Mouse (Mus musculus) forebrain, embryonic 16.5 days (tissue): Measurements from ENCODE around the gene Letm1. TPM values are rescaled to one million over a fixed set of nuclear protein-coding genes. Genes with fewer than 3 reads are reported as not detected.
A peak's percentile ranks its signal among the peaks of the same experiment; 100 is the strongest.

Source experiments
- ATAC-seq: fragments of 200-750 bp; cut with Nextera tagmentation; 2 replicates; pipeline ENCODE4 v1.8.0; 2017; ENCODE audit warnings: mild to moderate bottlenecking, moderate library complexity
- H3K27ac ChIP-seq: fragments of 300-500 bp; sonication (generic); 2 replicates; pipeline ENCODE4 v1.5.1; 2014; ENCODE audit warnings: low read length, control low read depth
- H3K27me3 ChIP-seq: fragments of 300-500 bp; sonication (generic); replicated peaks from 2 replicates; pipeline ENCODE4 v1.6.1; 2014; ENCODE audit warnings: low read length; ENCODE audit not compliant: control insufficient read depth, insufficient read depth
- H3K36me3 ChIP-seq: fragments of 300-500 bp; sonication (generic); 2 replicates; pipeline ENCODE4 v1.6.1; 2014; ENCODE audit not compliant: control insufficient read depth, insufficient read depth
- H3K4me1 ChIP-seq: fragments of 300-500 bp; sonication (generic); replicated peaks from 2 replicates; pipeline ENCODE4 v1.6.1; 2014; ENCODE audit warnings: low read length; ENCODE audit not compliant: control insufficient read depth, insufficient read depth
- H3K4me2 ChIP-seq: fragments of 300-500 bp; sonication (generic); 2 replicates; pipeline ENCODE4 v1.6.1; 2014; ENCODE audit warnings: mild to moderate bottlenecking, low read length, control low read depth
- H3K4me3 ChIP-seq: fragments of 300-500 bp; sonication (generic); replicated peaks from 2 replicates; pipeline ENCODE4 v1.5.1; 2014; ENCODE audit warnings: mild to moderate bottlenecking, low read length, control low read depth
- H3K9ac ChIP-seq: fragments of 300-500 bp; sonication (generic); replicated peaks from 2 replicates; pipeline ENCODE4 v1.6.1; 2014; ENCODE audit warnings: low read depth, low read length, control low read depth
- H3K9me3 ChIP-seq: fragments of 300-500 bp; sonication (generic); 2 replicates; pipeline ENCODE4 v1.6.1; 2016; ENCODE audit warnings: low read length; ENCODE audit not compliant: control insufficient read depth
- WGBS: fragments of 180-500 bp; shearing (Covaris S2); extraction: QIAGEN DNeasy Blood & Tissue Kit; methylation state at CpG from one replicate; pipeline ENCODE4 v1.1.7; 2014; 5-methylcytosine and 5-hydroxymethylcytosine counted together
- polyA plus RNA-seq: library from polyadenylated mRNA; unstranded; fragments of >200 nt; fragmentation: Nextera tagmentation; extraction: Ambion mirVana; gene quantifications from 2 replicates; pipeline ENCODE4 v1.2.1, GENCODE M21; 2015

The Letm1 gene
- polyA plus RNA-seq, 1 experiment from 2014 or later = 68.1 TPM

GRCm38 (mm10) chr5:33781964-33782344 is 663 bp downstream of the Letm1 start:
- peak overlapping the region; percentile 80 for H3K4me3 ChIP-seq
- H3K4me2 ChIP-seq = peak overlapping the region; percentile 77
- H3K9me3 ChIP-seq = no peaks in the 10 kb centered on the region
- H3K27me3 ChIP-seq = no peaks in the 10 kb centered on the region
- no peak for ATAC-seq
- WGBS = 5% methylated on average over 11 of the region's 11 CpGs
- H3K9ac ChIP-seq = peak overlapping the region; percentile 90
- H3K27ac ChIP-seq = no peak overlapping the region; the same call in 1 of the 2 replicates
- peaks cover 4% of the 10 kb centered on the region; the same call in 1 of the 2 replicates for H3K36me3 ChIP-seq
- peaks cover 16% of the 10 kb centered on the region for H3K4me1 ChIP-seq

- H3K9ac ChIP-seq = no peak overlapping the region
- no peak overlapping the region for H3K4me3 ChIP-seq
- H3K4me2 ChIP-seq = no peak overlapping the region
- peaks cover 11% of the 10 kb centered on the region for H3K4me1 ChIP-seq
- no peak overlapping the region for H3K27ac ChIP-seq
- H3K27me3 ChIP-seq = no peaks in the 10 kb centered on the region
- no peaks in the 10 kb centered on the region for H3K9me3 ChIP-seq
- ATAC-seq = no peak
- peaks cover 7% of the 10 kb centered on the region; the same call in 1 of the 2 replicates for H3K36me3 ChIP-seq
These were observed 5.4 kb downstream of the Letm1 start for GRCm38 (mm10) chr5:33777195-33777594.

DNA sequence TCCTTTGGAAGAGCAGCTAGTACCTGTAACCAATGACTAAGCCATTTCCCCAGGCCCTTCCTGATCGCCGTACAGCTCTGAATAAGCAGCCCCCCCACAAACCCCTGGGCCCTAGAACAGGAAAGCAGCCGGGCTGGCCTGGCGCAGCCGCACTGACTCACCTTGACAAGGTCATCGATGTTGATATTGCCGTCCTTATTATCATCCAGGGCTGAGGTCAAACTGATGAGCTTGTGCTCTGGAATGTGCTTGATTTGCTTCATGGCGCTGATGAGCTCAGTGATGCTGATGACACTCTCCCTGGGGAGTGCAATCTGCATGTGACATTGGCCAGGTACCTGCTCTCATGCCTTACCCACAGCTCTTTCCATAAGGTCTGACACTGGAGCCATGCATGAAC is 39.1 kb downstream of the Letm1 start:
- 96% methylated on average over 8 of the region's 8 CpGs for WGBS

DNA sequence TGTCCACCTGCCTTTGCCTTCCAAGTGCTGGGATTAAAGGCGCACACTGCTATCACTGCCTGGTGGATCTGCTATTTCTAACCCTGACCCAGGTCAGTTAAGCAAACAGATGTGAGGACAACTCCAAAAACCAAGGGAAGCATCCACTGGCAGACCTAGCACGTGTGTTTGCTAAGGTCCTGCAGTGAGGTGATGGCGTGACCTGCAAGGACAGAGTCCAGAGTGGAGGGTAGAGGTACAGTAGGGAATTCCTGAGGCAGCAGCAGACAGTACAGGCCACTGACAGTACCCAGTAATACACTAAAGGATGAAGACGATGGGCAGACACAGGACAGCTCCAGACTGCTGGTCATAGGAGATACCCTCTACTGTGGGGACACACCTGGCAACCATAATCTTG is 42.1 kb downstream of the Letm1 start:
- no peak overlapping the region for H3K4me2 ChIP-seq
- H3K27me3 ChIP-seq = no peaks in the 10 kb centered on the region
- peaks cover 3% of the 10 kb centered on the region for H3K36me3 ChIP-seq
- no peak overlapping the region for H3K4me3 ChIP-seq
- H3K4me1 ChIP-seq = no peaks in the 10 kb centered on the region
- WGBS = 90% methylated on average over 4 of the region's 4 CpGs
- no peaks in the 10 kb centered on the region for H3K9me3 ChIP-seq
- no peak overlapping the region for H3K9ac ChIP-seq
- no peak overlapping the region for H3K27ac ChIP-seq
- no peak for ATAC-seq

More for the DNA sequence above, 39.1 kb downstream of the Letm1 start:
- no peak for ATAC-seq
- Histone ChIP-seq H3K9ac (no peak overlapping the region), H3K27ac (no peak overlapping the region), H3K9me3 (no peaks in the 10 kb centered on the region), H3K27me3 (no peaks in the 10 kb centered on the region), H3K4me3 (no peak overlapping the region), H3K4me1 (no peaks in the 10 kb centered on the region), H3K36me3 (peaks cover 23% of the 10 kb centered on the region), H3K4me2 (no peak overlapping the region)

DNA sequence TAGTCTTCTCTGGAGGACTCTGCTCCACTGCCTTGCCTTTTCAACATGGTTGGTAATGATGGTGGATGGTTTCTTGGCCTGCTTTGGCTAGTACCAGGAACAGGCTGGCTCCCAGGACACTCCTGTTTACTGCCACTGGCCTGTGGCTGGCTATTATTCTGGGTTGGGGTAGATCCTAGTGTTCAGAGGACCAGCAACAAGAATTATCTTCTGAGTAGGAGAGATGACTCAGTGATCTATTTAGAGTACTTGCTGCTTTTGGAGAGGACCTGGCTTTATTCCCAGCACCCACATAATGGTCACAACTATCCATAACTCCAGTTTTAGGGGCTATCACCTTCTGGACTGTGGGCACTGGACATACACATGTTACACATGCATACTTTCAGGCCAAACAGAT is 44.3 kb downstream of the Letm1 start:
- ATAC-seq = no peak
- H3K36me3 ChIP-seq = peaks cover 1% of the 10 kb centered on the region

GRCm38 (mm10) chr5:33737903-33738321 is 44.7 kb downstream of the Letm1 start:
- Histone ChIP-seq H3K4me2 (no peak overlapping the region), H3K27ac (no peak overlapping the region), H3K4me1 (no peaks in the 10 kb centered on the region), H3K36me3 (no peaks in the 10 kb centered on the region; the same call in none of the 2 replicates), H3K4me3 (no peak overlapping the region), H3K9me3 (no peaks in the 10 kb centered on the region), H3K27me3 (no peaks in the 10 kb centered on the region), H3K9ac (no peak overlapping the region)
- peak; percentile 42; the same call in 1 of the 2 replicates for ATAC-seq
- WGBS = 11% methylated on average over 7 of the region's 7 CpGs

More for the DNA sequence above, 44.3 kb downstream of the Letm1 start:
- Histone ChIP-seq H3K4me1 (no peaks in the 10 kb centered on the region), H3K9ac (no peak overlapping the region), H3K4me3 (no peak overlapping the region), H3K9me3 (no peaks in the 10 kb centered on the region), H3K27me3 (no peaks in the 10 kb centered on the region), H3K4me2 (no peak overlapping the region), H3K27ac (no peak overlapping the region)

DNA sequence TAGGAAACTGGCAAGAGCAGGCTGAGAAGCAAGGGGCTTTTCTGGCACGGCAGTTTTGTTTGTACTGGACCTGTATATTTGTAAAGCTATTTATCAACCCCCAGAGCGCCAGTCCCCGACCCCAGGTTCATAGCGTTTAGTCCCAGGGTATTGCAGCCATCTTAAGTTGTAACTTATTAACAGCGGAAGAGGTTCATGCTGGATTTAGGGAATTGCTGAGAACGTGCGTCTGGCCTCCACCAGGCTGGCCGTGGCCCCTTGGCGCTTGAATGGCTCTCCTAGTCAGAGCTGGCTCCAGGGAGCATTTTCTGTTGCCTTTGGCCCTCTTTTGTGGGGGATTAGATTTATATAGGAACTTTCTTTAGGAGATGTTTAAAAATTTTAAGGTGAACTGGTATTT is 46.4 kb downstream of the Letm1 start:
- WGBS = 78% methylated on average over 9 of the region's 9 CpGs
- H3K4me1 ChIP-seq = no peaks in the 10 kb centered on the region
- H3K9ac ChIP-seq = no peak overlapping the region
- ATAC-seq = no peak
- no peak overlapping the region for H3K4me3 ChIP-seq
- no peaks in the 10 kb centered on the region for H3K27me3 ChIP-seq
- H3K27ac ChIP-seq = no peak overlapping the region
- H3K36me3 ChIP-seq = peaks cover 3% of the 10 kb centered on the region
- no peaks in the 10 kb centered on the region for H3K9me3 ChIP-seq
- H3K4me2 ChIP-seq = no peak overlapping the region

- no peaks in the 10 kb centered on the region for H3K4me1 ChIP-seq
- H3K9me3 ChIP-seq = no peaks in the 10 kb centered on the region
- H3K36me3 ChIP-seq = peaks cover 3% of the 10 kb centered on the region
- no peak overlapping the region for H3K27ac ChIP-seq
- no peak for ATAC-seq
- WGBS = 88% methylated on average over 16 of the region's 16 CpGs
- H3K4me2 ChIP-seq = no peak overlapping the region
- no peak overlapping the region for H3K9ac ChIP-seq
- no peak overlapping the region for H3K4me3 ChIP-seq
- H3K27me3 ChIP-seq = no peaks in the 10 kb centered on the region
These were observed 47.1 kb downstream of the Letm1 start for GRCm38 (mm10) chr5:33735412-33736092.

GRCm38 (mm10) chr5:33733837-33734236 is 48.8 kb downstream of the Letm1 start:
- no peak overlapping the region for H3K9ac ChIP-seq
- no peak overlapping the region for H3K4me3 ChIP-seq
- no peak overlapping the region for H3K4me2 ChIP-seq
- no peaks in the 10 kb centered on the region for H3K9me3 ChIP-seq
- 92% methylated on average over 12 of the region's 12 CpGs for WGBS
- H3K4me1 ChIP-seq = no peaks in the 10 kb centered on the region
- H3K27me3 ChIP-seq = no peaks in the 10 kb centered on the region
- no peak for ATAC-seq
- H3K36me3 ChIP-seq = peaks cover 3% of the 10 kb centered on the region
- no peak overlapping the region for H3K27ac ChIP-seq
